Comparison of ENCODE assay signal across 23 mouse cellular contexts in genomic region chr9:106573366-106573765, GRCm38 (mm10). TPM values are rescaled to one million over a fixed set of nuclear protein-coding genes. Genes with fewer than 3 reads are reported as not detected.
"Had no signal": no experiment of that assay in that cellular context is flagged by ENCODE, and none has a peak within 500 bp of the region (broad histone marks: within the 10 kb centered on the region; RNA-seq: fewer than 3 reads in every experiment).

No protein-coding gene starts in this region.

- H3K9ac ChIP-seq: lung, embryonic 14.5 days; midbrain, embryonic 12.5 days; neural tube, embryonic 12.5 days; stomach, embryonic 15.5 days had no signal

- H3K36me3 ChIP-seq: midbrain, embryonic 10.5 days; midbrain, embryonic 12.5 days; neural tube, embryonic 12.5 days; stomach, embryonic 15.5 days had no signal

- H3K4me3 ChIP-seq: midbrain, embryonic 10.5 days; midbrain, embryonic 12.5 days; myocyte; neural tube, embryonic 12.5 days; stomach, embryonic 15.5 days had no signal

- H3K27ac ChIP-seq: midbrain, embryonic 10.5 days; midbrain, embryonic 12.5 days; neural tube, embryonic 12.5 days; stomach, embryonic 15.5 days; stomach, postnatal 0 days had no signal

- H3K9me3 ChIP-seq: midbrain, embryonic 10.5 days; midbrain, embryonic 12.5 days; neural tube, embryonic 12.5 days; stomach, embryonic 15.5 days had no signal

- H3K4me1 ChIP-seq: midbrain, embryonic 10.5 days; midbrain, embryonic 12.5 days; neural tube, embryonic 12.5 days; stomach, embryonic 15.5 days had no signal

- ATAC-seq: midbrain, embryonic 16.5 days had no signal

- H3K4me2 ChIP-seq: lung, embryonic 14.5 days; midbrain, embryonic 12.5 days; neural tube, embryonic 12.5 days; stomach, embryonic 15.5 days had no signal

- H3K27me3 ChIP-seq: midbrain, embryonic 12.5 days; neural tube, embryonic 12.5 days; stomach, embryonic 15.5 days had no signal

- DNase-seq: lung, adult 18-20 months; lung, embryonic 14.5 days; lung, postnatal 10 days; lung, postnatal 4 days; midbrain, embryonic 14.5 days; right cerebral cortex, postnatal 14 days; thymus, adult 2 months; thymus, postnatal 25 days; thymus, postnatal 4 days had no signal

RNA-seq across cellular contexts. Expression of gene Iqcf4, which starts 2.6 kb away (rescaled TPM):
- total RNA-seq: megakaryocyte, adult 5-6 weeks; megakaryocyte-erythroid progenitor cell, adult 5-6 weeks; neutrophil, adult 5-6 weeks had no signal
- polyA plus RNA-seq: lung, embryonic 14.5 days; lung, embryonic 16.5 days; midbrain, embryonic 10.5 days; midbrain, embryonic 12.5 days; midbrain, embryonic 14.5 days; midbrain, embryonic 16.5 days; myocyte; neural tube, embryonic 12.5 days; neural tube, embryonic 14.5 days; spleen, adult 2 months; stomach, embryonic 15.5 days; stomach, postnatal 0 days; thymus, adult 2 months; urinary bladder, adult 2 months had no signal

RNA-seq across cellular contexts. Expression of gene Iqcf3, which starts 11.9 kb away (rescaled TPM):
- total RNA-seq: megakaryocyte, adult 5-6 weeks; megakaryocyte-erythroid progenitor cell, adult 5-6 weeks; neutrophil, adult 5-6 weeks had no signal
- polyA plus RNA-seq: lung, embryonic 14.5 days; lung, embryonic 16.5 days; midbrain, embryonic 10.5 days; midbrain, embryonic 12.5 days; midbrain, embryonic 14.5 days; midbrain, embryonic 16.5 days; myocyte; neural tube, embryonic 12.5 days; neural tube, embryonic 14.5 days; spleen, adult 2 months; stomach, embryonic 15.5 days; stomach, postnatal 0 days; urinary bladder, adult 2 months had no signal

RNA-seq across cellular contexts. Expression of gene Iqcf6, which starts 53.0 kb away (rescaled TPM):
- total RNA-seq: megakaryocyte, adult 5-6 weeks; megakaryocyte-erythroid progenitor cell, adult 5-6 weeks; neutrophil, adult 5-6 weeks had no signal
- polyA plus RNA-seq: lung, embryonic 14.5 days; lung, embryonic 16.5 days; midbrain, embryonic 10.5 days; midbrain, embryonic 12.5 days; midbrain, embryonic 14.5 days; midbrain, embryonic 16.5 days; myocyte; neural tube, embryonic 12.5 days; neural tube, embryonic 14.5 days; spleen, adult 2 months; stomach, embryonic 15.5 days; stomach, postnatal 0 days; thymus, adult 2 months; urinary bladder, adult 2 months had no signal

RNA-seq across cellular contexts. Expression of gene Iqcf5, which starts 59.0 kb away (rescaled TPM):
- total RNA-seq: megakaryocyte, adult 5-6 weeks; megakaryocyte-erythroid progenitor cell, adult 5-6 weeks; neutrophil, adult 5-6 weeks had no signal
- polyA plus RNA-seq: lung, embryonic 14.5 days; lung, embryonic 16.5 days; midbrain, embryonic 10.5 days; midbrain, embryonic 12.5 days; midbrain, embryonic 14.5 days; midbrain, embryonic 16.5 days; neural tube, embryonic 12.5 days; neural tube, embryonic 14.5 days; spleen, adult 2 months; stomach, embryonic 15.5 days; stomach, postnatal 0 days; thymus, adult 2 months; urinary bladder, adult 2 months had no signal
